Mouse (Mus musculus) heart, adult 2 months (tissue): ENCODE data around the gene Gm10722.
"Not testable (repeated sequence)": the region's sequence is repeated elsewhere in the genome, so short reads cannot be mapped to it uniquely, and the experiment has no call there.

ENCODE experiments used
- CTCF ChIP-seq: fragments of 200-600 bp; IDR thresholded peaks from 2 replicates; pipeline ENCODE4 v1.8.1; 2022; ENCODE audit warnings: antibody characterized with exemption, mild to moderate bottlenecking, moderate library complexity
- POLR2A ChIP-seq: fragments of 200-500 bp; IDR thresholded peaks from 2 replicates; pipeline ENCODE4 v1.6.1; 2011; ENCODE audit warnings: mild to moderate bottlenecking, low read depth, low read length, control low read depth; ENCODE audit not compliant: insufficient read depth

GRCm38 (mm10) chr9:3030677-3031318 is 30.1 kb downstream of the Gm10722 start:
- TF ChIP-seq CTCF, POLR2A: not testable (repeated sequence)
